Mouse (Mus musculus): ENCODE measurements around the gene Bpifb2. TPM values are rescaled to one million over a fixed set of nuclear protein-coding genes. Genes with fewer than 3 reads are reported as not detected.

Bpifb2 gene
- not detected in 2 replicates for total RNA-seq (2014; fragmentation: Nextera tagmentation)
- not detected in 2 replicates for total RNA-seq (2017)

DNA sequence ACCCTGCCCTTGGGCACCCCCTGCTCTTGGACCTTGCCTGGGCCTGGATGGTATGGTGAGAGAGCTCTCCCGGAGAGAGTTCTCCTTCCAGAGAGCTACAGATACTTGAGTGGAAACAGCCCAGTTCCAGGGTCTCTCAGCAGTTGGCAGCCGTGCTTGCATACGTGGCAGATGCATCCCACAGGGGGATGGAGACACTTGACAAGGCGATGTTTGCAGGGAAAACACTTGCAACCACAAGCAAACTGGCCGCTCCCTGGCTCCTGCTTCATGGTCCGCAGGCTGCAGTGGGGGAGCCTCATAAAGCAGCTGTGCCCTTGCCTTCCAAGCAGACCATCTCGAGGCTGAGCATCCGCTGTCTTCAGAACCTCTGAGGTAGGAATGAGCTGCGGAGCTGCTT lies at the start of gene Bpifb2:
Gene Bpifb2, plus strand, starts transcription at position 301 of the 400 bp plus-strand sequence.
- ATAC-seq (replicated peaks; ENCODE audit: poor library complexity, severe bottlenecking): no peak

DNA sequence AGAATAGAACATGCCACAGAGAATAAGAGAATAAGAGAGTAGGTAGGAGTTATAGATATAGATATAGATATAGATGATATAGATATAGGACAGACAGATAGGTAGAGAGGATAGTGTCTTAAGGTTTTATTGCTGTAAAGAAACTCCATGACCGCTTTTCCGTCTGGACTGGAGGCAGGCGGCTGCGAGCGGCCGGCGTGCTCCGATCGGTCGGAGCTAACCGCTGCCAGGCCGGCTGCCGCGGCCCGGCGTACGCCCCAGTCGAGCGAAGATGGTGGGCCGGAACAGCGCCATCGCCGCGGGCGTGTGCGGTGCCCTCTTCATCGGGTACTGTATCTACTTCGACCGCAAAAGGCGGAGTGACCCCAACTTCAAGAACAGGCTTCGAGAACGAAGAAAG lies 48.9 kb upstream of the Bpifb2 start:
- ATAC-seq (replicated peaks; ENCODE audit: poor library complexity, severe bottlenecking): peak; percentile 72

DNA sequence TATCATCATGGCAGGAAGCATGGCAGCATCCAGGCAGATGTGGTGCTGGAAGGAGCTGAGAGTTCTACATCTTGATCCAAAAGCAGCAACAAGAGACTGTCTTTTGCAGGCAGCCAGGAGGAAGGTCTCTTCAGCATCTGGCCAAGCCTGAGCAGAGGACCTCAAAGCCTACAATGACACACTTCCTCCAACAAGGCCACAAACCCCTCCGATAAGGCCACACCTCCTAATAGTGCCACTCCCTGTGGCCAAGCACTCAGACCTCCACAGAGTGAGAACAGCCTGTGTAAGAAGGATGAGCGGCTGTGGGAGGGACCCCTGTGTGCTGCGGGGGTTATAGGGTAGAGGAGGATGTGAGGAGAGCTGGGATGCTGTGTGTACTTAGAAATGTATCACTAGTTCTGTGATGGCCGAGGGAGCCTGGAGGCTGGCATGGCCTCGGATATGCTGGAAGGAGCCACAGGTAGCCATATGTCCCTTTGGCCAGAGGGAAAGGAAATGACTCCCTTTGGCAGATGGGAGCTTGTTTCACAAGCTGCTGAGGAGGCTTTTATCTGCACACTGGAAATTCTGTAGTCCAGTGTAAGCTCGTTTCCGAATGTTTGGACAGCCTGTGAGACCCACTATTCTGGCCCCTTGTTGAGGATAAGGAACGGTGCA lies 47.5 kb upstream of the Bpifb2 start:
- peak; percentile 63; the same call in 1 of the 2 replicates for ATAC-seq (replicated peaks; ENCODE audit: poor library complexity, severe bottlenecking)

DNA sequence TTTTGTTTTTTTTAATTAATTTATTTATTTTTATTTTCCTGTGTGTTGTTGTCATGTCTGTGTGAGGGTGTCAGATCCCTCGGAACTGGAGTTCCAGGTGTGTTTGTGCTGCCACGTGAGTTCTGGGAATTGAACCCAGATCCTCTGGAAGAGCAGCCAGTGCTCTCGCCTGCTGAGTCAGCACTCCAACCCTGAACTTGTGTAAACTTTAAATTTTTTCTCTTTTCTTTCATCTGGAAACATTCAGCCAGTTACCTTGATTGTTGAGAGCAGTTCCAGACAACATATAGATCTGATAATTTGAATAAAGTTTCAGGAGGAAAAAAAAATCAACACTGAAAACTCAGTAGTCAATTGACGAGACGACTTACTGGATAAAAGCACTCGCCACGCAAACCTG lies 46.1 kb upstream of the Bpifb2 start:
- ATAC-seq (replicated peaks; ENCODE audit: poor library complexity, severe bottlenecking): no peak

DNA sequence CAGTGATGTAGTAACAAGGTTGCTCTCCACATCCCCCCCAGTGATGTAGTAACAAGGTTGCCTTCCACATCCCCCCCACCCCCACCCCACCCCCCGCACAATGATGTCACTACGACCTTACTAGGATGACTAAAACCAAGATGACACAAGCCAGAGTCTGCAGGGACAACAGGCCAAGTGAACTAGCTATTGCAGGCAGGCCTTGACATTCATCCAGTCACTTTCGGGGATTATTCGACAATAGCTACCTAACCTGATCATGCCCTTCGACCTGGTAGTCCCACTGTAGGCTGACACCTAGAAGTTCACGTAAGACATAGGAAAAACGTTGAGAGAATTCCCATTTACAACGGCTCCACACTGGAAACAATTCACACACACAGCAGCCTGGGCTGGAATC lies 41.6 kb upstream of the Bpifb2 start:
- ATAC-seq (replicated peaks; ENCODE audit: poor library complexity, severe bottlenecking): no peak

DNA sequence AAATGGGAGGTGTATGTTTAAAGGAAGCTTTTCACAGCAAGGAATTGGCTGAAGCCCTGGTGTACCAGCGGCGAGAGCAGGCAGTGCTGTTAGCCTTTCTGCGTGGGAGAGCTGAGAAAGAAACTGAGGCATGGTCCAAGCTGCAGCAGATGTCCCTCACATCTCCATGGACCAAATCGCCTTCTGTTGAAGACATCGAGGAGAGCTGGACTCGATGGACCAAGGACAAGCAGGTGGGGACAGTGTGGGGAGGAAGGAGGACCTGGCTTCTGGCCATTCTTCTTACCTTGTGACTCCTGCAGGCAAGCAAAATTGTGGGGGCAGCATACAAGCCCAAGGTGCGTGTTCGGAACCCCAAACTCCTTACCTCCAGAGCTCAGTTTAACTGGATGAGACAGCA lies 32.0 kb upstream of the Bpifb2 start:
- no peak for ATAC-seq (replicated peaks; ENCODE audit: poor library complexity, severe bottlenecking)

DNA sequence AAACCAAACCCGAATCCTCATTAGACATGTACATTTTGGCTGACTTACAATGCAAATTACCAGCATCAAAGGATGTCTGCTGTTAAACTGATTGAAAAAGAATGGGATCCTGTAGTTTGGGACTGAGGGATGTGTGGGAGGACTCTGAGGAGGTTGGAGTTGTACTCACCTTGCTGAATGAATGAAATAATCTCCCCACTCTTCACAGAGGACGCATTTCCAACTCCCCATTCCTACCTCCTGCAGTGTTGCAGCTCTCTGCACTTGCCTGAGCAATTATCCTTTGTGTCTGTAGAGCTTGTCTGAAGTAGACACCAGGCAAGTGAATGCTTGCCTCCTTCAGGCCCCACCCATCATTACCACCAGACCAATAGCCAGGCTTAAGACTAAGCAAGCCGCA lies 26.5 kb upstream of the Bpifb2 start:
- ATAC-seq (replicated peaks; ENCODE audit: poor library complexity, severe bottlenecking): no peak

DNA sequence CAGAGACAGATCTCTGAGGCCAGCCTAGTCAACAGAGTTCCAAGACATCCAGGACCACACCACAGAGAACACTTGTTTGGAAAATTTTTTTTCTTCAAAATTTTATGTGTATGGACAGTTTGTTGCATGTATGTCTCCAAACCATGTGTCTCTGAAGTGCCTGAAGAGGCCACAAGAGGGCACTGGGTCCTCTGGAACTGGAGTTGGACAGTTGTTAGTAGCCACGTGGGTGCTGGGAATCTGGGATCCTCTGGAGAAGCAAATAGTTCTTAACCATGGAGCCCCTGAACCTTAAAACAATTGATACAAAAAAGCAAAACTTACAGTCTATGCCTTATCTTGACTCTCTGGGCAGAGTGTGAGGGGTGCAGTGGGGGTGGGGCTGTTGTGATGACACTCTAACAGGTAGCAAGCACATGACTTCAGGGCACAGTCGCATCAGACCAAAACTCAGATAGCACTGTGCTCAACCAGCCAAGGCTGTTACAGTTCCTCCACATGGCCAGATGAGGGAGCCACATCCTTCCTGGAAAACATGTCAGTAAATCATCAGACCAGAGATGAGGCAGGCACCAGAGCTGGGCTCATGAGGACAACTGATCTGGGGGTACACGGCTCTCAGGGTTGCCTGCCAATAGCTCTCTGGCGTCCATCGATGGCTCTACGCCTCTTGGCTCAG lies 24.4 kb upstream of the Bpifb2 start:
- peak; percentile 64 for ATAC-seq (replicated peaks; ENCODE audit: poor library complexity, severe bottlenecking)

DNA sequence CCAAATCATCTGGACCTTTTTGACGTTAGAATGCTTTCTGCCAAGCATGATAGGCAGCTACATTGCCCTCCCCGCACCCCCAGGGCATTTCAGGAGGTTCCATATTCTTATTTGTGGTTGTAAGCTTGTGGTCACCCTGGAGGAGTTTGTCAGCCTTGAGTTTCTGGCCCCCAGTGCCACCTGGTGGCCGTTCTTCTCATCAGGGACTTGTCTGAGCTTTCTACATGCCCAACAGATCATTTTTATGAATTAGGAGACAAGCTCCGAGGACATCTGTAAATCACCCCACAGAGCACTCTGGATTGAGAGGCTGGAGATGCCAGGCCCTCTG lies 23.9 kb upstream of the Bpifb2 start:
- peak; percentile 74 for ATAC-seq (replicated peaks; ENCODE audit: poor library complexity, severe bottlenecking)

DNA sequence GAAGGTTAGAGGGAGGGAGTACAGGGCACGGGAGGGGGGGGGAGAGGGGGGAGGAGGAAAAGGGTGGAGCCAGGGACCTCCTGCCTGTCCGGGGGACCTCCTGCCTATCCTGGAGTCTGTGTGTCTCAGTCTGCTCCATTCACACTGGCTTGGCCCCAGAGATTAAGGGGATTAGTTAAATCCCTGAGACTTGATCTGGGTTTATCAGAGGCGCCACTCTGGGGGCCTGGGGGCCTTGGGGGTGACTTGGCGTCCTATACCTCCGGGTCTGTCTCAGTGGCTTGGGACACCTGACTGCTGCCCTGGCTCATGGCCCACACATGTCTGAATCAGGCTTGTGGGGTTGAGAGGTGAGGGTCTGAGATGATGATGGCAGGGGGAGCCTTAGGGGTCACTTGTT lies 21.3 kb upstream of the Bpifb2 start:
- no peak for ATAC-seq (replicated peaks; ENCODE audit: poor library complexity, severe bottlenecking)

DNA sequence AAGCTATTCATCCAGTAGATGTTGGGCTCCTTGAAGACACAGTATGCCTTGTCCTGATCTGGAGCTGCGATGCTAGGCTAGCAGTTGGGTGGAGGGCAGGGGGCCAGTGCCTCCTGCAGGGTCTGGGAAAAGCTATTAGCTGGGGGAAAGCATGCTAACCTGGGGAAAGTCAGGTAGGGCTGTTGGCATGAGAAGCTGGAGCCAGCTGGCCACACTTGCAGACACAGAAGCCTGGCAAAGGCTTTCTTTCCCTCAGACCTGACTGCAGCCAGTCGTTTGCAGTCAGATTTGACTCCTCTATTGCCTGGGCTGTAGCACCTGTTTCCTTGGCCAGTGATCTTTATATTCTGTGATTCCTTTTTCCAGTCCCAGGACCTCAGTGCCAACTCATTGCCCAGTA lies 15.3 kb upstream of the Bpifb2 start:
- no peak for ATAC-seq (replicated peaks; ENCODE audit: poor library complexity, severe bottlenecking)

DNA sequence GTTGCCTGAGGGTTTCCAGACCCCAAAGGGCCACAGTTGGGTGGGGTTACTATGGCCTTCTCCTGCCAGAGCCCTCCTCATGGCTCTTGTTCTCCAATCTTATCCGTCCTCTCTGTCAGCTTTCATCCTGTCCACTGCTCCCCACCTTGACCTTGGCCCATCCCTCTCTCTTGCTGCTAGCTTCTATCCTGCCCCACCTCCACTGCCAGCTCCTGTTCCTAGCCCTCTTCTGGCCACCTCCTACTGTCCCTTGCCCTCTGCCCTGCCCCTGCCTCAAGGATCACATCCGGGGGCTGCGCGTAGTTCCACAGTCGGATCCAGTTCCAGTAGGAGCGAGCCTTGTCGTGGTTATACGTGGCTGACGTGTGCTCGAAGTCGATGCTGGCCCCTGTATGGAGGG lies 14.5 kb upstream of the Bpifb2 start:
- no peak for ATAC-seq (replicated peaks; ENCODE audit: poor library complexity, severe bottlenecking)

DNA sequence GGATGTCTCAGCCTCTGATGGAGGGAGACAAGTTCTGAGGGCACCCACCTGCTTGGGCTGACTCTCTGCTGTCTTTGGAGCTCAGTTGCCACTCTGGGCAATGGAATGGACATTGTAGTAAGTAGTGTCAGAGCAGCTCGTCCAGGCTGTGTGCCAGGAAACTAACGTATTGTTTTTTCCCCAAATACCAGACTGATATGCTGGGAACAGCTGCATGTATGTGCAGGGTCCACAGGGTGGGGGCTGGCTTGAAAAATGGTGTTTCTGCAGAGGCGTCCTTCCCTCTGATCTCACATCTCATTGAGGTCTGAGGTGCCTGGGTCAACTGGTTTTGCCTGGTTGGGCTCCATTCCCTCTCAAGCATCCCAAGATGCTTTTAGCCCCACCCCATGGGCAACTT lies 14.1 kb upstream of the Bpifb2 start:
- ATAC-seq (replicated peaks; ENCODE audit: poor library complexity, severe bottlenecking): no peak

DNA sequence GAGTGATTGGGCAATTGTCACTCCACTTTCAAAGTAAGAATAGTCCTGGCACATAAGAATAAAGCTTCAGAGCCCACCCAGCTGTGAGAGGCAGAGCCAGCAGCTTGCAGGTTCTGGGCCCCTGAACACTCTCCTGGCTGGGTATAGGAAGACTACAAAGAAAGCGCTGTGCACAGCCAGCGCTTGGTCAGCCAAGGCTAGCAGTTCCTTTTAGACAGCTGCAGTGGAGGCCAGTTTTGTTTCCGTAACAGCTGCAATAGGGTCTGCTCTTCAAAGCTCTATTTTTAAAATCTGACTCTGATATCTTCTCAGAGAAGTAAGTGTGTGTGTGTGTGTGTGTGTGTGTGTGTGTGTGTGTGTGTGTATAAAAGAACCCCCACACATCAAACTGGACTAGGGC lies 12.9 kb upstream of the Bpifb2 start:
- ATAC-seq (replicated peaks; ENCODE audit: poor library complexity, severe bottlenecking): no peak

DNA sequence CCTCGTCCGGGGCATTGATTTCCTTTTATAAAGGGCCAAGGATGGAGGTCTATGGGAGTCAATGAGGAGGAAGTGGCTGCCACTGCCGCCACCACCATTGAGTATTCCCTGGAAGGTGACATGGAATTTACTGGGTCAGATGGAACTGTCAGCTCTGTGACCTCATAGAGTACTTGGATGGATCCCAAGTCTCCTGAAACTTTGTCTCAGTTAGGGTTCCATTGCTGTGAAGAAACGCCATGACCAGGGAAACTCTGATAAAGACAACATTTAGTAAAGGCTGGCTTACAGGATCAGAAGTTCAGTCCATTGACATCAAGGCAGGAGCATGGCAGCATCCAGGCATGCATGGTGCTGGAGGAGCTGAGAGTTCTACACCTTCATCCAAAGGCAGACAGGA lies 3.9 kb upstream of the Bpifb2 start, which contains the start of gene Sun5:
Gene Sun5, minus strand, starts transcription at position 101 of the 400 bp plus-strand sequence.
- ATAC-seq (replicated peaks; ENCODE audit: poor library complexity, severe bottlenecking): no peak

DNA sequence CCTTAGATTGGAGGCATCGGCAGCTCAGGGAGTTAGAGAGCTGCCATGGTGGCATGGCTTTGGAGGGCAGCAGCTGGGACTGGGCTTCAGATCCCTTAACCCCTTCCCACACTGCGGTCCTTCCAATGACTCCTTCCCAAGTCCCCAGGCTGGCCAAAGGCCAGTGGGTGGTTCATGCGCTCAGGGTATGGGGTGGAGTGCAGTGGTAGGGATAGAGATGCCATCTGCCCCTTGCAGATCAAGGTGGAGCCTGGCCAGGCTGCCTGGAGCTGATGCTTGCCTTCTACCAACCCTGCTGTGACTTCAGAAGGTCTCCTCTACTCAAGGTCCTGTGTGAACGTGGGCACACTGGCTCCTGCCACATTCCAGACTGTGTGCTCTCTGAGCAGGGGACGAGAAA lies 24.3 kb downstream of the Bpifb2 start:
- no peak for ATAC-seq (replicated peaks; ENCODE audit: poor library complexity, severe bottlenecking)

DNA sequence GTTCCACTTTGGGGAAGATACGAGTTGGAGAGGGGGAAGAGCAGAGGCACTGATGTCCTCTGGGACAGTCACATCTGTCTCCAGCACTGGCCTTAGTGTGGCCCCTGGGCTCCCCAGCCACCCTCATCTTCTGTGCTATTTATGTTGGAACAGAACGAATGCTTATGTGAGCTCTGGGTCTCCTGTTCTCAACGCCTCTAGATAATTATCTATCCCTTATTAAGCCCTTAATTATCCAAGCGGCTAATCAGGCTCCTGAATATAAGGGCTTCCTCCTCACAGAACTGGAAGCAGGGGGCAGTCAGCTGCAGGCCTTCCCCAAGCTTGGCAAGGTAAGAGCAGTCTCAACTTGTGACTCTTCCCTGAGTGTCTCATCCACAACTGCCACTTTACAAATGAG lies 25.2 kb downstream of the Bpifb2 start, which contains the start of gene Bpifb6:
Gene Bpifb6, plus strand, starts transcription at position 301 of the 400 bp plus-strand sequence.
- no peak for ATAC-seq (replicated peaks; ENCODE audit: poor library complexity, severe bottlenecking)

DNA sequence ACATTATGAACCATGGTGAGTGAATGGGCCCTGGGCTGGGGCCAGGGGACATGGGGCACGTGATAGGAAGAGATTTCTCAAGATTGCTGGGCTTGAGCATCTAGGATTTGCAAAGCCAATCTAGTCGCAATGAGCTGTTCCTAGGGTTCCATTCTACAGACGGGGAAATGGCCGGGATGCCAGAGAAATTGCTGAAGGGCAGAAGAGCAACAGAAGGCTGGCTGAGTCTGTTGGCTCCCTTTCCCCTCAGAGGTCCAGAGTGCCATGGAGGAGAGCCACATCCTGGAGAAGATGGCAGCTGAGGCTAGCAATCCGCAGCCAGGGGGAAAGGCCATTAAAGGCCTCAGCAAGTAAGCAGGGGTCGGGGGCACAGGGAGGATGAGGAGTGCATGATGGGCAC lies 27.9 kb downstream of the Bpifb2 start:
- no peak for ATAC-seq (replicated peaks; ENCODE audit: poor library complexity, severe bottlenecking)

DNA sequence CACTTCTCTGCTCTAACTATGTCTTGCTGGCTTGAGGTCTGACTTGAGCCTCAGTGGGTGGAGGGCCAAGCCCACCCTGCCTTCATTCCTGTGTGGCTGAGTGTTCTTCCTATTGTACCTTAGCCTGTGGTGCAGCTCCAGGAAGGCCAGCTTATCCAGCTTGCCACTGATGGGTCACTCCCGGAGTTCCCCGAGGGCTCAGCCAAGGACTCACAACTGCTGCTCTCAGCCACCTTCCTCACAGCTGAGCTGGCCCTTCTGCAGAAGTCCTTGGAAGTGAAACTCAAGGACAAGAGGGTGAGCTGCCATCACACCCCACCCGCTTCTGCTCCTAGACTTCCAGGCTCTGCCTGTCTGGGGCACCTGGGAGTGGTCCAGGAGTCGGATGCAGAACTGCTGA lies 31.8 kb downstream of the Bpifb2 start:
- no peak for ATAC-seq (replicated peaks; ENCODE audit: poor library complexity, severe bottlenecking)

DNA sequence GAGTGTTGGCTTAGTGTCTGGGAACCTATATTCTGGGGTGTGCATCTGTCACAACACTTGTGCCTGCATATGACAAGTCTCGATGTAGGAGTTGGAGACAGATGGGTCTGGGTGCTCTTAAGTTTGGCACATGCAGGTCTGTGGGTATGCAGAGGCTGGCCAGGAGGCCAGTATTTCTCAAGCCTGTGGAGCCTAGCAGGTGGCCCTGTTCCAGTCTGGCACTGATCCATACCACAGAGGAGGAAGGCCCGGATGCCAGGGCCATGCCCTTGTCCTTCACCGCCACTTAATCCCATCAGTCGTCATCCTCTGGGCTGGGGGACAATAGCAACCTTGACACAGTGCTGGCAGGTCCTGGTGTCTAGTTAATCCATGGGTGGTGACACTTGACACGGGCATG lies 39.3 kb downstream of the Bpifb2 start:
- ATAC-seq (replicated peaks; ENCODE audit: poor library complexity, severe bottlenecking): peak; percentile 39; the same call in 1 of the 2 replicates

DNA sequence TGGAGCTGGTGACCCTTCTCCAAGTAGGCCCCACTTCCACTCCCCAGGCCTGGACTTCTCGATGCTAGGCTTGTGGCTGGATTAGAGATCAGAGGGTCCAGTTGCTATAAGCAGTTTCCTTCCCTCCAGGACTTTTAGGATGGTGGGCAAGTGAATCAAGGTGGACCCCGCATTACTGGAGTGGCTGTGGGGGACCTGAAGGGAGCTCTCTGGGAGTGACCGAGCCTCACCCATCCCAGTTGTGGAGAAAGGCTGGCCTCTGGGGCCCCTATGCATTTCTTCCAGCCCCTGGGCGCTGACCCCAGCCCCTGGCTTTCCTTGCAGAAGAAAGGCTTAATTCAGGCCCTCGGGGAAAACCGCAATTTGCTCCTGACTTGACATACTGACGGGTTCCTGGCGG lies 43.1 kb downstream of the Bpifb2 start, which contains the start of gene Bpifb3:
Gene Bpifb3, plus strand, starts transcription at position 301 of the 400 bp plus-strand sequence.
- no peak for ATAC-seq (replicated peaks; ENCODE audit: poor library complexity, severe bottlenecking)

DNA sequence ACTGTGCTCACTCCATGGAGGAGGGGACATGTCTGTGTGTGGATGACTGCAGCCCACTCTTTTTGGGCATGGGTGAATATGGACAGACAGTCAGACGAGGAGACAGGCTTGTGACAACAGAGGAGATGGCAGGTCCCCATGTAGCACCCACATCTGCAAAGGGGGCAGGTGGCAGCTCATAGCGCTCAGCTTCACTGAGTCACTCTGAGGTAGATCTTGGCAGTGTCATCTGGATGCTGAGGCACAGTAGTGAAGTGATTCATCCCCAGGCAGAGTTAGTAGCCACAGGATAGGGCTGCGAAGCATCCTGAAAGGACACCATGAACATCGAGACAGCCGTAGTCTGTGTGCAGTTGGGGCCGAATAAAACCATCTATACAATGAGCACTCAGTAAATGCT lies 46.4 kb downstream of the Bpifb2 start:
- ATAC-seq (replicated peaks; ENCODE audit: poor library complexity, severe bottlenecking): no peak
